Mouse (Mus musculus) liver, embryonic 16.5 days (tissue): ENCODE measurements around the gene Hmcn1. TPM values are rescaled to one million over a fixed set of nuclear protein-coding genes. Genes with fewer than 3 reads are reported as not detected.

Source experiments
- ATAC-seq: fragments of 200-750 bp; cut with Nextera tagmentation; 2 replicates; pipeline ENCODE4 v1.8.0; 2017; ENCODE audit warnings: low read depth, mild to moderate bottlenecking, moderate number of reproducible peaks, moderate library complexity
- H3K27ac ChIP-seq: fragments of 300-500 bp; sonication (generic); 2 replicates; pipeline ENCODE4 v1.5.1; 2014; ENCODE audit warnings: mild to moderate bottlenecking, low read length
- H3K27me3 ChIP-seq: fragments of 300-500 bp; sonication (generic); 2 replicates; pipeline ENCODE4 v1.6.1; 2014; ENCODE audit warnings: low read depth, low read length, mixed read lengths; ENCODE audit not compliant: control insufficient read depth, insufficient read depth
- H3K36me3 ChIP-seq: fragments of 300-500 bp; sonication (generic); 2 replicates; pipeline ENCODE4 v1.6.1; 2014; ENCODE audit warnings: mild to moderate bottlenecking; ENCODE audit not compliant: control insufficient read depth, insufficient read depth
- H3K4me1 ChIP-seq: fragments of 300-500 bp; sonication (generic); 2 replicates; pipeline ENCODE4 v1.6.1; 2014; ENCODE audit warnings: low read depth, low read length, mixed read lengths; ENCODE audit not compliant: control insufficient read depth
- H3K4me2 ChIP-seq: fragments of 300-500 bp; sonication (generic); 2 replicates; pipeline ENCODE4 v1.6.1; 2014; ENCODE audit warnings: low read depth, low read length, mixed read lengths
- H3K4me3 ChIP-seq: fragments of 300-500 bp; sonication (generic); 2 replicates; pipeline ENCODE4 v1.5.1; 2014; ENCODE audit warnings: low read depth, mild to moderate bottlenecking, low read length
- H3K9ac ChIP-seq: fragments of 300-500 bp; sonication (generic); 2 replicates; pipeline ENCODE4 v1.6.1; 2014; ENCODE audit warnings: low read depth, low read length
- H3K9me3 ChIP-seq: fragments of 300-500 bp; sonication (generic); replicated peaks from 2 replicates; pipeline ENCODE4 v1.6.1; 2016; ENCODE audit warnings: low read length; ENCODE audit not compliant: control insufficient read depth
- WGBS: fragments of 180-500 bp; shearing (Covaris S2); extraction: QIAGEN DNeasy Blood & Tissue Kit; methylation state at CpG from one replicate; pipeline ENCODE4 v1.1.7; 2014; ENCODE audit not compliant: insufficient replicate concordance; 5-methylcytosine and 5-hydroxymethylcytosine counted together
- polyA plus RNA-seq: library from polyadenylated mRNA; unstranded; fragments of >200 nt; fragmentation: Nextera tagmentation; extraction: Ambion mirVana; gene quantifications from 2 replicates; pipeline ENCODE4 v1.2.1, GENCODE M21; 2015

The Hmcn1 gene
- polyA plus RNA-seq, 1 experiment from 2014 or later = 2.0 TPM

DNA sequence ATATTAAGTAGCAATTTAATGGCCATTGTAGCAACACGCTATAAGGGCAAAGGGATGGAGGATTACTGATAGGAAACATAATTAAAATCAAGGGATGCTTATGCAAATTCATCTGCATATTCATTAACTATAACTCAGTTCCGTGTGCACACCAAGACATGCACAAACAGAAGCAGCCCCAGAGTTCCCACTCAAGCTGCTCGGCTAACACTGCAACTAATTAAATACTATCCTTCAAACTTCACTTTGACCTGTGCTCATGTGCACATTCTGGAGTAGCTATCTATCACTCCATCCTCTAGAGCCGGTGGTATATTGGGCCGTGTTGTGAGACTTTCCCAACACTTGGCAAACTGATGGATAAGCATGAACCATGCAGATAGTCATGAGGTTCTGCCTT, 119.2 kb downstream of the Hmcn1 start:
- H3K4me3 ChIP-seq = no peak overlapping the region
- H3K36me3 ChIP-seq = no peaks in the 10 kb centered on the region
- no peak overlapping the region for H3K4me2 ChIP-seq
- 68% methylated on average over 5 of the region's 5 CpGs for WGBS
- no peak overlapping the region for H3K9ac ChIP-seq
- no peak overlapping the region for H3K27ac ChIP-seq
- H3K9me3 ChIP-seq = no peaks in the 10 kb centered on the region
- H3K4me1 ChIP-seq = no peaks in the 10 kb centered on the region
- no peaks in the 10 kb centered on the region for H3K27me3 ChIP-seq
- ATAC-seq = no peak

DNA sequence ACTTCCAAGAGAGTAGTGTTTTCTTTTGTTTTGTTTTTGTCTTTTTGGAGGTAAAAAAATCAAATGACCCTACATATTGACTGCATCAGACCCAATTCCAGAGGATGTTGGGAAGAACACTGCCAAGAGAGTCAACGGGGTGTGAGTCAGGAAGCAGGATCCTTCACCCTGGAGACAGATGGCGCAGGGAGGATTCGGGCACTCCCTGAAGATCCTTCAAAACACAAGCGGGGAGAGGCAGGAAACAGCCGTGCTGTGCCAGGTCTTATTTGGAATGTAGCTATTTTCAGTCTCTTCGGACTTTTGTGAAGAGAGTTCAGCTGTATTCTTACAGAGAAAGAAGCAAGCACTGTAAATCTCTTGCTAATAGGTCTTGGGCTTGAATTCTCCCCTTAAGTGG, 120.0 kb downstream of the Hmcn1 start:
- ATAC-seq = no peak
- Histone ChIP-seq H3K4me2 (no peak overlapping the region), H3K27me3 (no peaks in the 10 kb centered on the region), H3K9ac (no peak overlapping the region), H3K27ac (no peak overlapping the region), H3K9me3 (no peaks in the 10 kb centered on the region), H3K4me1 (no peaks in the 10 kb centered on the region), H3K4me3 (no peak overlapping the region), H3K36me3 (no peaks in the 10 kb centered on the region)
- WGBS = 47% methylated on average over 6 of the region's 6 CpGs

DNA sequence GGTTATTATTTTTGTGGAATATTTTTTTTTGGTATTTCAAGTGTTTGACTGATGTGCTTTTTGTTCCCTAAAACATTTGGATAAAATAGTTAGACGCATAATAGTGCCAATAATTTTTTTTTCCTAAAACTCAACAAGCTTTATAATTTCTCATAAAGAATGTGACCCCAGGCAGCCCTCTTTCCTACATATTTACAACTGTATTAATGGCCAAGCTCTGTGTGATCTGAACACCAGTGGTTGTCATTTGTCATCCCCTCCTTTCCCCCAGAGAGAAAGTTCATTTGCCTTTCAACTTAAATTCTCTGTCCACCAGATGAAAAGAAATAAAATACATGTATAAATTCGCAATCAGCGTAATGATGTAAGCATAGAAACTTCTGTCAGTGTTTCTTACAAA, 121.1 kb downstream of the Hmcn1 start:
- Histone ChIP-seq H3K9me3 (no peaks in the 10 kb centered on the region), H3K9ac (no peak overlapping the region), H3K27ac (no peak overlapping the region), H3K4me1 (no peaks in the 10 kb centered on the region), H3K4me3 (no peak overlapping the region), H3K4me2 (no peak overlapping the region), H3K36me3 (no peaks in the 10 kb centered on the region), H3K27me3 (no peaks in the 10 kb centered on the region)
- ATAC-seq = no peak
- 60% methylated on average over 3 of the region's 3 CpGs for WGBS

DNA sequence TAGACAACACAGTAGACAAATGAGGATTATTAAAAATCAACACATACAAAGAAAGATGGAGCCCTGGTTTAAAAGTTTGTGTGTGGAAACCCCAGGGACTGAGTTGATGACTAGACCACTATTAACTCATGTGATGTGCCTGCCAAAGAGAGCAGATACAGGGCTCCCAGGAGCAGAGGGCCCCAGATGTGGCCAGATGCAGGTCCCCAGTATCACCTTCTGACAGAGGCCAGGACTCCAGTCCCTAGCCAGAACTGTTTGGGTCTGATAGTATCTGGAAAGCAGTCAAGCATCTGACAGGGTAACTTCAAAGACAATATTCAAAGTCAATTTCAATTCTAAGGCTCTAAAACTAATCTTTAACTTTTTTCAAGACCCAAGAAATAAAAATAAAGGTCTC, 124.0 kb downstream of the Hmcn1 start:
- no peak overlapping the region for H3K9ac ChIP-seq
- no peak overlapping the region for H3K4me3 ChIP-seq
- ATAC-seq = no peak

DNA sequence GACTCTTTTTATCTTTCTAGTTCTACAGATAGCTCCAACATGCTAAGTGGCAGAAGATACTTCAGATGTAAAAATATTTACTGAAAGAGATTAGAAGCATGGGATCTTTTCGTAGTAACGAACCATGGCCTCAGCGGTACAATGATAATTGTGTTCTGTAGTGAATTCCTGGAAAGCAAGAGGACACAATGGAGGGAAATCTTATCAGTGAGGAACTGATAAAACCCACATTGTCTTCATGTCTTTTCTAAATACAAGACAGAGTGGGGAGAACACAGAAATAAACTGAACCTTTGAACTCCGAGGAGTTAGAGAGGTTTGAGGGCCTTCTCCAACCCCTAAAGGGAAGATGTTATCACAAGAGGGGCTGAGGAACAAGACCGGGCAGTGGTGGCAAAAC, 126.6 kb downstream of the Hmcn1 start:
- 7% methylated on average over 5 of the region's 5 CpGs for WGBS
- no peak overlapping the region for H3K4me2 ChIP-seq
- no peak for ATAC-seq
- H3K27ac ChIP-seq = no peak overlapping the region
- H3K9me3 ChIP-seq = no peaks in the 10 kb centered on the region
- no peaks in the 10 kb centered on the region for H3K36me3 ChIP-seq
- no peak overlapping the region for H3K4me3 ChIP-seq
- H3K27me3 ChIP-seq = no peaks in the 10 kb centered on the region
- H3K9ac ChIP-seq = no peak overlapping the region
- H3K4me1 ChIP-seq = no peaks in the 10 kb centered on the region

More for the DNA sequence above, 124.0 kb downstream of the Hmcn1 start:
- H3K4me2 ChIP-seq = no peak overlapping the region
- no peaks in the 10 kb centered on the region for H3K9me3 ChIP-seq
- no peaks in the 10 kb centered on the region for H3K27me3 ChIP-seq
- no peak overlapping the region for H3K27ac ChIP-seq
- H3K4me1 ChIP-seq = no peaks in the 10 kb centered on the region
- no peaks in the 10 kb centered on the region for H3K36me3 ChIP-seq

DNA sequence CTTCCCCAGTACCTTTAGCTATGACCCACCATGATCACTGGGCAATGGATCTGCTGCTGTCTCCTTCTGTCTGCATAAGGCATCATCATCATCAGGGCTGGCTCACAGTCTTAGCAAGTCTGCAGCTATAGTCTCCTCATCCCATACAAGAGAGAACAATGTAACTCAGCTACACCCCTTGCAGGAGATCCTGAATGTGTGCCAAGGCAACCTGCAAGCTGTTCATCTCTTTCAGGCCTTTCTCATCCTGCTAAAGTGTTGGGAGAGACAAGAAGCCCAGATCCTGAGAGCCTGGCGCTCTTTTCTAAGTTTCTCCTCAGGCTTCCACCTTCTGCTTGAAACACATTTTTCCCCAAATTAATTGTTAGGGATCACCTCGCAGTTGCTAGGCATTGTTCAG, 135.5 kb downstream of the Hmcn1 start:
- ATAC-seq = no peak
- Histone ChIP-seq H3K4me1 (no peaks in the 10 kb centered on the region), H3K36me3 (no peaks in the 10 kb centered on the region), H3K9ac (no peak overlapping the region), H3K4me3 (no peak overlapping the region), H3K27me3 (no peaks in the 10 kb centered on the region), H3K4me2 (no peak overlapping the region), H3K9me3 (no peaks in the 10 kb centered on the region), H3K27ac (no peak overlapping the region)
- WGBS = 63% methylated on average over 2 of the region's 2 CpGs

DNA sequence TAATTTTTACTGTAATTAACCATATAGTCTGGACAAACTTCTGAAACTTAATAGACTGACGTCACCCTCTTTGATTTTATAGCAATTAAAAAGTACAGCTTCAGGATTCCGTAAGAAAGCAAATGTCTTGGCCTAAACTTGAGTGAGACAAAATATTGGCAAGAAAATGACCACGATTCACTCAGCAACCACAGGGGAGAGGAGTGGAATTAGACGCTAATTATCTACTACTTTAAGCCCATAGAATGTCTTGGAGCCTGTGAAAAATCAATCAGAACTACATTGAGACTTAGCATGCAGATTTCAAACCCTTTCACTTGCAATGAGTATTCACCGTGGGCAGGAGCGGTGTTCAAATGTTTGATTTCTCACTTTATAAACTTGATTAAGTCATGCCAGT, 159.8 kb downstream of the Hmcn1 start:
- 71% methylated on average over 6 of the region's 6 CpGs for WGBS
- H3K9me3 ChIP-seq = no peaks in the 10 kb centered on the region

DNA sequence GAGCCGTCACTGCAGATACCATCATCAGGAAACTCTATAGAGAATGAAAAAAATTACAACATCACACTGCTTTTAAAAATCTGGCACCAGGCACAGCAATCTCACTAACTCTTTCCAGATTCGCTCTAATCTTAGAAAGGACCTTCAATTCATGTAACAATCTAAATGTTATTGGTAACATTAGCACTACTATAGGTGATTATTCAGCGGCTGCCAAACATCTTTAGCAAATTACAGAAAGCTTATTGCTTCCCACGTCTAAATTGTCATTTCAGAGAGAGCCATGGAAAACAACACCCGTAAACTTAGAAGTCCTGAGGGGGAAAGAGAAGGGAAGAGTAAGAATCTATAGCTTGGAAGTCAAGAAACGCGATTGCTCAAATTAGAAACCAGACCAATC, 163.4 kb downstream of the Hmcn1 start:
- no peaks in the 10 kb centered on the region for H3K9me3 ChIP-seq
- WGBS = 65% methylated on average over 7 of the region's 7 CpGs
- H3K27me3 ChIP-seq = no peaks in the 10 kb centered on the region
- H3K36me3 ChIP-seq = no peaks in the 10 kb centered on the region
- no peak overlapping the region for H3K4me2 ChIP-seq
- H3K4me3 ChIP-seq = no peak overlapping the region
- H3K4me1 ChIP-seq = no peaks in the 10 kb centered on the region
- no peak overlapping the region for H3K27ac ChIP-seq
- no peak for ATAC-seq
- H3K9ac ChIP-seq = no peak overlapping the region

More for the DNA sequence above, 159.8 kb downstream of the Hmcn1 start:
- no peaks in the 10 kb centered on the region for H3K27me3 ChIP-seq
- ATAC-seq = no peak
- H3K4me2 ChIP-seq = no peak overlapping the region
- H3K27ac ChIP-seq = no peak overlapping the region
- no peaks in the 10 kb centered on the region for H3K4me1 ChIP-seq
- H3K9ac ChIP-seq = no peak overlapping the region
- no peaks in the 10 kb centered on the region for H3K36me3 ChIP-seq
- H3K4me3 ChIP-seq = no peak overlapping the region

DNA sequence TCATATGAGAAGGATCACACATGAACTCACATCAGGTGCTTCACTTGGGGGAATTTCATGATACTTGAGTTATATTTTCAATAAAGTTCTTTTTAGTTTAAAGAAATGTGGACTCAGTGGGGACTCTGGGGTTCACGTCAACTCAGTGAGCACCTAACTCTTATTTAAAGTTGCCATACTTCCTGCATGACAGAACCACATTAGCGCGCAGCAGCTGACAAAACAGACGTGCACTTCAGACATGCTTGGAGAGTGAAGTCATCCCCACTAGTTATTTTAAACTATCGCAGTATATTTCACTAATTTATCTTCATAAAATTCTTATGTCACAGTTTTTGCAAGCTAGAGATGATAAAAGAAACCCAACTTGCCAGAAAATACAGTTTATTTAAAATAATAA, 166.1 kb downstream of the Hmcn1 start:
- Histone ChIP-seq H3K4me3 (no peak overlapping the region), H3K4me1 (no peaks in the 10 kb centered on the region), H3K9me3 (no peaks in the 10 kb centered on the region), H3K9ac (no peak overlapping the region), H3K36me3 (no peaks in the 10 kb centered on the region), H3K27me3 (no peaks in the 10 kb centered on the region), H3K27ac (no peak overlapping the region), H3K4me2 (no peak overlapping the region)
- WGBS = 51% methylated on average over 5 of the region's 5 CpGs
- ATAC-seq = no peak
